Mouse (Mus musculus): Measurements from ENCODE around the gene Rnf187.

- TF ChIP-seq CTCF (IDR thresholded peaks at IDR 0.05; ENCODE audit: low read depth, low read length) (no peak), POLR2A (IDR thresholded peaks at IDR 0.05; ENCODE audit: borderline replicate concordance, low read depth, low read length) (no peak)
Measured at GRCm38 (mm10) chr11:58983691-58984341, 45.1 kb upstream of the Rnf187 start.
